Mouse (Mus musculus) small intestine, adult 2 months (tissue): ENCODE measurements around the gene Cyb5d2.

Experiments used
- CTCF ChIP-seq: fragments of 200-500 bp; IDR thresholded peaks from 2 replicates; pipeline ENCODE4 v1.5.1; 2012; ENCODE audit warnings: low read depth, mild to moderate bottlenecking, control low read depth, inconsistent platforms, low read length, moderate library complexity, mixed read lengths; ENCODE audit not compliant: insufficient replicate concordance, insufficient read length; ENCODE audit errors: extremely low read depth
- POLR2A ChIP-seq: fragments of 200-500 bp; IDR thresholded peaks from 2 replicates; pipeline ENCODE4 v1.6.1; 2012; ENCODE audit warnings: low read depth, mild to moderate bottlenecking, control low read depth, inconsistent platforms, low read length, moderate library complexity

DNA sequence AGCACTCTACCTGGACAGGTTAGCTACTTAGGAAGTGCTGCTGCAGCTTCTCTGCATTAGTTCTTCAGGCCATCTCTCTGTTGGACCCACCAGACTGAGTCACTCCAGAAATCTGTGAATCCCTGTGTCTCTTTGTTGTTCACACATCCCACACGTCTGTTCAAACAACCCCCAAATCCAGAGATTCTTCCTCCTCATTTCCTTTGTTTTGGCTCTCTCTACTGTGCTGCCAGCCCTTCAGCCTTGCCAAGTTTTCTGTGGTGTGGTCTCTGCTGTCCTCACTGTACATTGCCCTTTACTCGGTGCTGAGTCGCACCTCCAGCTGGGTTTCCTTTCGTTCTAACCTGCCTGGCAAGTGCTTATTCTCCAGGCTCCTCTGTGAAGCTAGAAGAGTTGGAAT is 31.7 kb downstream of the Cyb5d2 start:
- no peak for TF ChIP-seq CTCF
- no peak for TF ChIP-seq POLR2A
